Mouse (Mus musculus): ENCODE data around the gene Map4k2. TPM values are rescaled to one million over a fixed set of nuclear protein-coding genes. Genes with fewer than 3 reads are reported as not detected.
"Not testable (repeated sequence)": the region's sequence is repeated elsewhere in the genome, so short reads cannot be mapped to it uniquely, and the experiment has no call there.

Map4k2 gene
- polyA plus RNA-seq, 1 experiment = 57.4 TPM

DNA sequence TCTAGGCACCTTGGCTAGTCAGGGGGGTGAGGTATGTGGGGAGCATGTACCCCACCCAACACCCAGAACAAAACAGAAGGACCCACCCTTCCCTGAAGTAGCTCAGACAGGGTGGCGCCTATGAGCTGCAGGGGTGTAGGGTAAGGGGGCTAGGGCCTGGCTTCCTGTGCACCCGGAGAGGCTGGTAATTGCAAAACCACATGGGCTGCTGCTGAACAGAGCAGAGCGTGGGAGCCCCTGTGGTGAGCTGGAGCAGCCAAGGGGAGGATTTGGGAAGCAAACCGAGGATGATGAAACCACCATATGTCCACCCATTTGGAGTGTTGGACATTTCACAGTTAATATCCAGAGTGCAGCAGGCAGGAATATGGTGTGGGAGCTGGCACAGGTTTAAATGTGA lies 38.4 kb upstream of the Map4k2 start:
- TF ChIP-seq CTCF (IDR thresholded peaks at IDR 0.05; ENCODE audit: low read depth, low read length) (no peak), POLR2A (IDR thresholded peaks at IDR 0.05; ENCODE audit: borderline replicate concordance, low read depth, low read length) (no peak)
- Histone ChIP-seq H3K4me1 (ENCODE audit: control insufficient read depth, insufficient read depth, low read length) (peaks cover 64% of the 10 kb centered on the region), H3K4me3 (ENCODE audit: insufficient read depth, low read length) (no peak overlapping the region), H3K27ac (ENCODE audit: insufficient read depth, low read depth, low read length) (no peak overlapping the region)

DNA sequence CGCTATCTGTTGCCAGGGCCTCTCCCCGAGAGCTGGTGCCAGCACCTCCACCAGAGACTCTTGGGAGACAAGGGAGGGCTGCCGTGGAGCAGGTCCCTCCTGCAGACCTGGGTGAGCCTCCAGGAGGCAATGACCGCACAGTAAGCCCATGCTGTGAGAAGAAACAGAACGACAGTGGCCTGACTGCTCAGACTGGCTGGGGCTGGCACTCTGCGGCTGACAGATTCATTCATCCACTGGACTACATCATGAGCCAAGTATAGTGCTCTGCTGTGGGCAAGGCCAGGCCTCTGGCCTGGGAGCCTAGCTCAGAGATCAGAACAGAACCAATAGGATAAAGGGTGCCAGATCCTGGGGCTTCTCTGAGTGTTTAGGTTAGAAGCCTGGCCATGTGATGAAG lies 37.1 kb upstream of the Map4k2 start:
- peaks cover 53% of the 10 kb centered on the region for H3K4me1 ChIP-seq (ENCODE audit: control insufficient read depth, insufficient read depth, low read length)
- no peak overlapping the region for H3K4me3 ChIP-seq (ENCODE audit: insufficient read depth, low read length)
- no peak for TF ChIP-seq POLR2A (IDR thresholded peaks at IDR 0.05; ENCODE audit: borderline replicate concordance, low read depth, low read length)
- no peak for TF ChIP-seq CTCF (IDR thresholded peaks at IDR 0.05; ENCODE audit: low read depth, low read length)
- no peak overlapping the region for H3K27ac ChIP-seq (ENCODE audit: insufficient read depth, low read depth, low read length)

DNA sequence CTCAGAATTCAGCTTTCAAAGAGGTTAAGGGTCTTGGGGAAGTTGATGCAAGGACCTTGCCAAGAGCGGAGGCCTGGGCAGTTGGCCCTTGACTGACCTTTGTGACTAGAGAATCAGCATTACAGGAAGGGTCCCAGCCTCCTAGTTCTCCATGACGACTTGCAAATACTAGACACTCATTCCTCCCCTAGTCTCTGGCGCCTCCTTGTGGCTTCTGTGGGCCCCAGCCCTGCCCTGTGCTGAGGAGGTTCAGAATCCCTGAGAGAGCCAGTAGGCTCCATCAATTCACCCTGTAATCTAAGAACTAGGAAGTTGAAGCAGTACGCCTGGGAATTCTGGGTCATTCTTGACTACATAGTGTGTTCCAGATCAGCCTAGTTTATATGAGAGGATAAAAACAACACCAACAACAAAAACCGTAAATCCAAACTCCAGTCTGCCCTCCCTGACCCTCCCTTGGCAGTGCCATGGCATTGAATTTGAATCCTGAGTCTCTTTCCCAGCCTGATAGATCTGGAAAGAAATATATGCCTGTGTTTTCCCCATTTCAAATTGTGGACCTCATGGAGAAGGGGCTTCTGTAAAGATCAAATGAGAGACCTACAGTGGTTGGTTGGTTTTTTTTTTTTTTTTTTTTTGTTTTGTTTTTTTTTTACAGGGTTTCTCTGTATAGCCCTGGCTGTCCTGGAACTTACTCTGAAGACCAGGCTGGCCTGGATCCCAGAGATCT lies 36.0 kb upstream of the Map4k2 start:
- Histone ChIP-seq H3K27ac (ENCODE audit: insufficient read depth, low read depth, low read length) (no peak overlapping the region), H3K4me1 (ENCODE audit: control insufficient read depth, insufficient read depth, low read length) (peaks cover 43% of the 10 kb centered on the region), H3K4me3 (ENCODE audit: insufficient read depth, low read length) (no peak overlapping the region)
- no peak for TF ChIP-seq POLR2A (IDR thresholded peaks at IDR 0.05; ENCODE audit: borderline replicate concordance, low read depth, low read length)
- TF ChIP-seq CTCF (IDR thresholded peaks at IDR 0.05; ENCODE audit: low read depth, low read length) = peak; percentile 91

DNA sequence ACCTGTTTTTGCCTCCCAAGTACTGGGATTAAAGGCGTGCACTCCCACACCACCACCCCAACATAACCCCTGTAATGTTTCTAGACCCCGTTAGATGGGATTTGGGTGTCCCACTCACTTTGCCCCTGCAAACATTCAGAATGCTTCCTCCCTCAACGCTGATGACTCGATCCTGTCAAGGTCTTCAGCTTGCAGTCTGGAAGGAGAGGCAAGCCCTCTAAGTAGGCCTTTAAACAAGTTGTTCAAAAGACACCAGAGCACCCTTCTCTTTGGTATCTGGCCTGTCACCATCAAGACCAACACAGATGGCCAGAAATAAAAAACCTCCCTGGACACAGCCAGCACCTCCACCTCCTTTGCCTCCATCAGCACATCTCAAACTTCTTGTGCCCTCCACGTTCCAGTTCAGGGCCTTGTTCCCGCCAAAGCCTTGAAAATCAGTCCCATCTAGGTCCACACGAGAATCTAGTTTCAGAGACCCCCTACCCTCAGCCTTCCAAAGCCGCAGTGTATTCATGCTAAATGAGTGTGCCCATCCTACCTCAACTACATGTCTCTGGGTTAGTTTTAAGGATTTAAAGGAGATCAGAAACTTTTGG lies 35.3 kb upstream of the Map4k2 start:
- Histone ChIP-seq H3K4me3 (ENCODE audit: insufficient read depth, low read length) (peak overlapping the region; percentile 56; the same call in 1 of the 2 replicates), H3K27ac (ENCODE audit: insufficient read depth, low read depth, low read length) (no peak overlapping the region), H3K4me1 (ENCODE audit: control insufficient read depth, insufficient read depth, low read length) (peaks cover 37% of the 10 kb centered on the region)
- no peak for TF ChIP-seq CTCF (IDR thresholded peaks at IDR 0.05; ENCODE audit: low read depth, low read length)
- no peak for TF ChIP-seq POLR2A (IDR thresholded peaks at IDR 0.05; ENCODE audit: borderline replicate concordance, low read depth, low read length)

DNA sequence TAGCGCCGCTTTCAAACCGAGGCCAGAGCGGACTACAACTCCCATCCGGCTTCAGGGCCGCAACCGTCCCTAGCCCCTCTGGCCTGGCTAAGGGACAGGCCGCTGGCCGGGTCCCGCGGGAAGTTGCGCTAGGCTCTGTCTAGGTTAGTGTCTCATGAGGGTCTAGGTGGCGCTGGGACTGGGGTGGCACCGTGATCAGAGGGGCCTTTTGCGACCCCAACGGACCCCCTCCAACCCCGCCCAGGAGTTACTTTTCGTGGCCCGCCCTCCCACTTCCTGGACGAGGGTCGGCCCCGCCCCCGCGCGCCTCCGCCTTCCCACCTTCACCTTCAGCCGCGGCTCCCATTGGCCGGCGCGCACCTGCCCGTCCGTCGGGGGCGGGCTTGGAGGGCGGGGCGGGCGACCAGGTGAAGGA lies 34.8 kb upstream of the Map4k2 start, which contains the start of gene Cdc42bpg:
Gene Cdc42bpg (plus strand): TSS at position 320 of the 415 bp plus-strand sequence.
- peak within 1 kb of the TSS; percentile 56 for H3K4me3 ChIP-seq (ENCODE audit: insufficient read depth, low read length)
- peaks cover 32% of the 10 kb centered on the region for H3K4me1 ChIP-seq (ENCODE audit: control insufficient read depth, insufficient read depth, low read length)
- H3K27ac ChIP-seq (ENCODE audit: insufficient read depth, low read depth, low read length) = no peak within 1 kb of the TSS
- no peak for TF ChIP-seq CTCF (IDR thresholded peaks at IDR 0.05; ENCODE audit: low read depth, low read length)
- TF ChIP-seq POLR2A (IDR thresholded peaks at IDR 0.05; ENCODE audit: borderline replicate concordance, low read depth, low read length) = no peak

DNA sequence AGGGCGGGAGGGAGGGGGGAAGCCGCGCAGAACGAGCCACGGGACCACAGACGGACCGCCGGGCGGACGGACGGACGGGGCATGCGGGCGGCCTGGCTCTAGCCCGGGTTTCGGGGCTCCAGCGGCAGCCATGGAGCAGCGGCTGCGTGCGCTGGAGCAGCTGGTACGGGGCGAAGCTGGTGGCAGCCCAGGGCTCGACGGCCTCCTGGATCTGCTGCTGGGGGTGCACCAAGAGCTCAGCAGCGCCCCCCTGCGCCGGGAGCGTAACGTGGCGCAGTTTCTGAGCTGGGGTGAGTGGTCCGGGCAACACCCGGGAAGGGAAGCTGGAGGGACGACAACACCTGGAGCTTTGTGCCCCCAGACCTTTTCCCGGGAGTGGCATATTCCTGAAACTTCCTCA lies 34.3 kb upstream of the Map4k2 start:
- H3K27ac ChIP-seq (ENCODE audit: insufficient read depth, low read depth, low read length) = no peak overlapping the region

DNA sequence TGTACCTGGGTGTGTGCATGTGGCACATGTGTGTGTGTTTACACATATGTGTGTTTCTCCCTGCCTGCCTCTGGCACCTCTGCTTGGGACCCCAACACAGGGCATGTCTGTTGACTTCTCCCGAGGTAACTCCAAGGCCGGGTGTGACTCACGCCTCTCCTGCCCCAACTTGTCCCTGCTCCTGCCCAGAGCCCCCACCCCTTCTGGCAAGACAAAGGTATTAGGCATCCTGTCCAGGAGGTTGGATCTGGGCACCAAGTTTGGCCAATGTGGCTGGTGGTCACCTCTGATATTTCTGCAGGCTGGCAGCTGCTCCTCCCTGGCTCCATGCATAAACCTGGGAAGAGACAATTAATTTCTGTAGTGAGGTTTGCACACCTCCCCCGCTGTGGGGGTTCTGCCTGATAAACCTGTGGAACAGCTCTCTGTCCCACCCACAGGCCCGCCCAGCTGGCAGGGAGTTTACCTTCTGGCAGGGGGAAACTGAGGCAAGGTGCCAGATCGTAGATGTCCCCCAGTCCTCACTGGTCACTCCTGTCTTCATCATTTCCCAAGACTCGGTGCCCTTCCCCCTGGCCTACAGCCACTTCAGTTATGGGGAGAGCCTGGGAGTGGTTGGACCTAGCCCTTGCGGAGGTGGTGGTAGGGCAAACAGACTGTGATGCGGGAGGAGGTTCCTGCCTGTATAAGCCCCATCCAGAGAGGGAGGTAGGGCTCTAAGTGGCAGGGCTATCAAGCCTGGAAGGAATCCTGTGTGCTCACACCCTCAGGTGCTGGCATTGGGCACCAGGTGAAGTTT lies 33.0 kb upstream of the Map4k2 start:
- peaks cover 15% of the 10 kb centered on the region for H3K4me1 ChIP-seq (ENCODE audit: control insufficient read depth, insufficient read depth, low read length)

More for the DNA sequence above, 34.3 kb upstream of the Map4k2 start:
- peak; percentile 72 for TF ChIP-seq CTCF (IDR thresholded peaks at IDR 0.05; ENCODE audit: low read depth, low read length)
- no peak for TF ChIP-seq POLR2A (IDR thresholded peaks at IDR 0.05; ENCODE audit: borderline replicate concordance, low read depth, low read length)
- Histone ChIP-seq H3K4me1 (ENCODE audit: control insufficient read depth, insufficient read depth, low read length) (peaks cover 28% of the 10 kb centered on the region), H3K4me3 (ENCODE audit: insufficient read depth, low read length) (peak overlapping the region; percentile 56)

DNA sequence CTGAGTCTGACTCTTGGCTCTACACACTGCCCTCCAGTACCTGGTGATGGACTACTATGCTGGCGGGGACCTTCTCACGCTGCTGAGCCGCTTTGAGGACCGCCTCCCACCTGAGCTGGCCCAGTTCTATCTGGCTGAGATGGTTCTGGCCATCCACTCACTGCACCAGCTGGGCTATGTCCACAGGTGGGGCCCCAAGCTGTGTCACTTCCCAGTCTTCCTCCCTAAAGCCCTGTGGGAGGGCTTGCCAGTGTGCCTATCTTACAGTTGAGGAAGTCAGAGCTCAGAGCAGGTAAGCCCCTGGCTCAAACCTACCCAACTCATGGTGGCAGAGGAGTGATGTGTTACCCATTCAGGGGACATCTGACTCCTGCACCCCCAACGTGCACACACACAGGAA lies 30.8 kb upstream of the Map4k2 start:
- H3K4me3 ChIP-seq (ENCODE audit: insufficient read depth, low read length) = no peak overlapping the region
- TF ChIP-seq POLR2A (IDR thresholded peaks at IDR 0.05; ENCODE audit: borderline replicate concordance, low read depth, low read length) (no peak), CTCF (IDR thresholded peaks at IDR 0.05; ENCODE audit: low read depth, low read length) (no peak)
- no peak overlapping the region for H3K27ac ChIP-seq (ENCODE audit: insufficient read depth, low read depth, low read length)
- peaks cover 3% of the 10 kb centered on the region; the same call in 1 of the 2 replicates for H3K4me1 ChIP-seq (ENCODE audit: control insufficient read depth, insufficient read depth, low read length)

More for the DNA sequence above, 33.0 kb upstream of the Map4k2 start:
- Histone ChIP-seq H3K27ac (ENCODE audit: insufficient read depth, low read depth, low read length) (no peak overlapping the region), H3K4me3 (ENCODE audit: insufficient read depth, low read length) (no peak overlapping the region)
- TF ChIP-seq CTCF (IDR thresholded peaks at IDR 0.05; ENCODE audit: low read depth, low read length) (no peak), POLR2A (IDR thresholded peaks at IDR 0.05; ENCODE audit: borderline replicate concordance, low read depth, low read length) (no peak)

DNA sequence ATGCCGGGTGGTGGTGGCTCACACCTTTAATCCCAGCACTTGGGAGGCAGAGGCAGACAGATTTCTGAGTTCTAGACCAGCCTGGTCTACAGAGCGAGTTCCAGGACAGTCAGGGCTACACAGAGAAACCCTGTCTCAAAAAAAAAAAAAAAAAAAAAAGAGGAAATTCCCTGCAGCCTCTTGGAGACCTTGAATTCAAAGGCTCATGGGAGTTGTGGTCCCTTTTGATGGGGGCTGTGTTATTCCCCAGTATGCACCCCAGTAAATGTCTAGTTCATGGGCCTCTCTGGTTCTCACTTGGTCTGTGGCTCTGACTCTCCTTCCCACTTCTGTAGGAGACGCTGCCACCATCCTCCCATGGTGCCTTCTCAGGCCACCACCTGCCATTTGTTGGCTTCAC lies 29.2 kb upstream of the Map4k2 start:
- H3K27ac ChIP-seq (ENCODE audit: insufficient read depth, low read depth, low read length); H3K4me3 ChIP-seq (ENCODE audit: insufficient read depth, low read length); H3K4me1 ChIP-seq (ENCODE audit: control insufficient read depth, insufficient read depth, low read length): not testable (repeated sequence)

DNA sequence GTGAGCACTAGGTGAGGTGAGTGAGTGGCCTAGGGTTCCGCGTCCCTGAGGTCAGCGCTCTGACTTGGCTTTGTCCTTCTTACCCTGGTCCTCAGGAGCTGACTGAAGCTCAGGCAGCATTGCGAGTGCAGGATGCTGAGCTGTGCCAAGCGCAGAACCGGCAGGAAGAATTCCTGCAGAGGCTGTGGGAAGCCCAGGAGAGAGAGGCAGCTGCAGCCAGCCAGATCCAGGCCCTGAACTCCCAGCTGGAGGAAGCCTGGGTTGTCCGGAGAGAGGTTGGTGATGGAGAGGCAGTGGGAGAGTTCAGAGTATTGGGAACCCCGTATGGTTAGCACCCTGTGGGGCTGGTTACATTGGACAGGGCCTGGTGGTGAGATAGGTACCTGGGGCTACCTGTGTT lies 27.1 kb upstream of the Map4k2 start:
- no peak overlapping the region for H3K27ac ChIP-seq (ENCODE audit: insufficient read depth, low read depth, low read length)
- TF ChIP-seq CTCF (IDR thresholded peaks at IDR 0.05; ENCODE audit: low read depth, low read length) (no peak), POLR2A (IDR thresholded peaks at IDR 0.05; ENCODE audit: borderline replicate concordance, low read depth, low read length) (no peak)
- H3K4me1 ChIP-seq (ENCODE audit: control insufficient read depth, insufficient read depth, low read length) = no peaks in the 10 kb centered on the region
- H3K4me3 ChIP-seq (ENCODE audit: insufficient read depth, low read length) = no peak overlapping the region
